Mouse (Mus musculus) stomach, embryonic 16.5 days (tissue): Measurements from ENCODE around the gene H2afv. TPM values are rescaled to one million over a fixed set of nuclear protein-coding genes. Genes with fewer than 3 reads are reported as not detected.
"Not testable (repeated sequence)": the region's sequence is repeated elsewhere in the genome, so short reads cannot be mapped to it uniquely, and the experiment has no call there.

Experiments used
- ATAC-seq: fragments of 200-750 bp; cut with Nextera tagmentation; 2 replicates; pipeline ENCODE4 v1.8.0; 2017; ENCODE audit warnings: moderate number of reproducible peaks, moderate TSS enrichment; ENCODE audit not compliant: insufficient read depth, low FRiP score
- H3K27ac ChIP-seq: fragments of 300-500 bp; sonication (generic); 2 replicates; pipeline ENCODE4 v1.5.1; 2014; ENCODE audit warnings: low read length
- H3K27me3 ChIP-seq: fragments of 300-500 bp; sonication (generic); 2 replicates; pipeline ENCODE4 v1.6.1; 2014; ENCODE audit warnings: low read length, control low read depth, mixed read lengths; ENCODE audit not compliant: control insufficient read depth, insufficient read depth
- H3K36me3 ChIP-seq: fragments of 300-500 bp; sonication (generic); 2 replicates; pipeline ENCODE4 v1.6.1; 2014; ENCODE audit warnings: low read length; ENCODE audit not compliant: control insufficient read depth, insufficient read depth
- H3K4me1 ChIP-seq: fragments of 300-500 bp; sonication (generic); 2 replicates; pipeline ENCODE4 v1.6.1; 2014; ENCODE audit warnings: low read length, control low read depth, mixed read lengths; ENCODE audit not compliant: control insufficient read depth, insufficient read depth
- H3K4me2 ChIP-seq: fragments of 300-500 bp; sonication (generic); 2 replicates; pipeline ENCODE4 v1.6.1; 2014; ENCODE audit warnings: low read depth, low read length, mixed read lengths
- H3K4me3 ChIP-seq: fragments of 300-500 bp; sonication (generic); replicated peaks from 2 replicates; pipeline ENCODE4 v1.5.1; 2014; ENCODE audit warnings: mild to moderate bottlenecking, low read length
- H3K9ac ChIP-seq: fragments of 300-500 bp; sonication (generic); 2 replicates; pipeline ENCODE4 v1.6.1; 2014; ENCODE audit warnings: low read length
- H3K9me3 ChIP-seq: fragments of 300-500 bp; sonication (generic); replicated peaks from 2 replicates; pipeline ENCODE4 v1.6.1; 2016; ENCODE audit warnings: low read length, control low read depth; ENCODE audit not compliant: control insufficient read depth
- WGBS: fragments of 180-500 bp; shearing (Covaris S2); extraction: QIAGEN DNeasy Blood & Tissue Kit; methylation state at CpG from one replicate; pipeline ENCODE4 v1.1.7; 2014; 5-methylcytosine and 5-hydroxymethylcytosine counted together
- polyA plus RNA-seq: library from polyadenylated mRNA; unstranded; fragments of >200 nt; fragmentation: Nextera tagmentation; extraction: Ambion mirVana; gene quantifications from 2 replicates; pipeline ENCODE4 v1.2.1, GENCODE M21; 2015

The H2afv gene
- polyA plus RNA-seq, 1 experiment from 2014 or later: 363 TPM

- Histone ChIP-seq H3K27ac (peak overlapping the region; percentile 98), H3K9ac (peak overlapping the region; percentile 98), H3K36me3 (0 out of 2 replicates have a peak, but pooled peaks cover 3% of the 10 kb centered on the region), H3K4me3 (peak overlapping the region; percentile 94), H3K27me3 (no peaks in the 10 kb centered on the region), H3K9me3 (no peaks in the 10 kb centered on the region), H3K4me2 (peak overlapping the region; percentile 97), H3K4me1 (peaks cover 27% of the 10 kb centered on the region)
- ATAC-seq: no peak
- WGBS: 27% methylated on average over 6 of the region's 6 CpGs
Observed at GRCm38 (mm10) chr11:6474381-6474780, 30.1 kb upstream of the H2afv start.

GRCm38 (mm10) chr11:6472076-6472475 lies 27.8 kb upstream of the H2afv start:
- Histone ChIP-seq H3K9me3 (no peaks in the 10 kb centered on the region), H3K9ac (peak overlapping the region; percentile 56), H3K27me3 (no peaks in the 10 kb centered on the region), H3K4me3 (peak overlapping the region; percentile 48), H3K4me2 (peak overlapping the region; percentile 61), H3K4me1 (peaks cover 33% of the 10 kb centered on the region), H3K36me3 (0 out of 2 replicates have a peak, but pooled peaks cover 3% of the 10 kb centered on the region), H3K27ac (peak overlapping the region; percentile 43; the same call in 1 of the 2 replicates)
- ATAC-seq: no peak

- Histone ChIP-seq H3K9ac (peak overlapping the region; percentile 61), H3K4me3 (peak overlapping the region; percentile 48), H3K36me3 (0 out of 2 replicates have a peak, but pooled peaks cover 3% of the 10 kb centered on the region), H3K9me3 (no peaks in the 10 kb centered on the region), H3K27ac (peak overlapping the region; percentile 62), H3K4me1 (peaks cover 33% of the 10 kb centered on the region), H3K27me3 (no peaks in the 10 kb centered on the region), H3K4me2 (peak overlapping the region; percentile 61)
- no peak for ATAC-seq
- 0% methylated on average over 1 of the region's 1 CpGs for WGBS
Observed at GRCm38 (mm10) chr11:6471493-6471892, 27.2 kb upstream of the H2afv start.

- peak overlapping the region; percentile 61 for H3K4me2 ChIP-seq
- H3K27ac ChIP-seq: no peak overlapping the region
- ATAC-seq: no peak
- peaks cover 33% of the 10 kb centered on the region for H3K4me1 ChIP-seq
- peak overlapping the region; percentile 38 for H3K4me3 ChIP-seq
- no peaks in the 10 kb centered on the region for H3K9me3 ChIP-seq
- H3K27me3 ChIP-seq: no peaks in the 10 kb centered on the region
- peak overlapping the region; percentile 43 for H3K9ac ChIP-seq
- 48% methylated on average over 2 of the region's 2 CpGs for WGBS
- H3K36me3 ChIP-seq: 0 out of 2 replicates have a peak, but pooled peaks cover 3% of the 10 kb centered on the region
Observed at GRCm38 (mm10) chr11:6471054-6471453, 26.8 kb upstream of the H2afv start.

- Histone ChIP-seq H3K36me3 (no peaks in the 10 kb centered on the region), H3K9me3 (no peaks in the 10 kb centered on the region), H3K27me3 (no peaks in the 10 kb centered on the region), H3K27ac (no peak overlapping the region), H3K4me1 (peaks cover 24% of the 10 kb centered on the region), H3K4me2 (no peak overlapping the region), H3K4me3 (no peak overlapping the region), H3K9ac (no peak overlapping the region)
- no peak for ATAC-seq
- WGBS: 75% methylated on average over 2 of the region's 2 CpGs
Observed at GRCm38 (mm10) chr11:6468541-6468940, 24.3 kb upstream of the H2afv start.

- H3K4me3 ChIP-seq: no peak overlapping the region
- H3K36me3 ChIP-seq: no peaks in the 10 kb centered on the region
- no peaks in the 10 kb centered on the region for H3K9me3 ChIP-seq
- no peak overlapping the region for H3K27ac ChIP-seq
- no peak overlapping the region for H3K4me2 ChIP-seq
- H3K27me3 ChIP-seq: no peaks in the 10 kb centered on the region
- ATAC-seq: peak; percentile 60; the same call in 1 of the 2 replicates
- 26% methylated on average over 4 of the region's 4 CpGs for WGBS
- H3K4me1 ChIP-seq: peaks cover 9% of the 10 kb centered on the region
- no peak overlapping the region for H3K9ac ChIP-seq
Observed at GRCm38 (mm10) chr11:6465122-6465521, 20.9 kb upstream of the H2afv start.

- H3K9me3 ChIP-seq: no peaks in the 10 kb centered on the region
- no peak overlapping the region for H3K4me2 ChIP-seq
- H3K27ac ChIP-seq: no peak overlapping the region
- no peaks in the 10 kb centered on the region for H3K27me3 ChIP-seq
- no peak overlapping the region for H3K9ac ChIP-seq
- 84% methylated on average over 6 of the region's 6 CpGs for WGBS
- ATAC-seq: no peak
- H3K4me1 ChIP-seq: no peaks in the 10 kb centered on the region
- H3K4me3 ChIP-seq: no peak overlapping the region
- no peaks in the 10 kb centered on the region for H3K36me3 ChIP-seq
Observed at GRCm38 (mm10) chr11:6463159-6463837, 19.1 kb upstream of the H2afv start.

GRCm38 (mm10) chr11:6456083-6456482 lies 11.8 kb upstream of the H2afv start:
- Histone ChIP-seq H3K9me3 (no peaks in the 10 kb centered on the region), H3K4me3 (no peak overlapping the region), H3K4me1 (no peaks in the 10 kb centered on the region), H3K9ac (no peak overlapping the region), H3K36me3 (no peaks in the 10 kb centered on the region), H3K4me2 (no peak overlapping the region), H3K27me3 (no peaks in the 10 kb centered on the region), H3K27ac (no peak overlapping the region)
- 76% methylated on average over 6 of the region's 6 CpGs for WGBS
- ATAC-seq: no peak

GRCm38 (mm10) chr11:6448155-6448554 lies 3.9 kb upstream of the H2afv start:
- not testable (repeated sequence) for H3K27ac ChIP-seq, ATAC-seq, H3K27me3 ChIP-seq, H3K4me1 ChIP-seq, H3K9ac ChIP-seq, H3K4me2 ChIP-seq, H3K4me3 ChIP-seq, H3K36me3 ChIP-seq, H3K9me3 ChIP-seq
- WGBS: 94% methylated on average over 5 of the region's 5 CpGs
